Mouse (Mus musculus): ENCODE measurements around the gene Myo10.

Myo10 gene

DNA sequence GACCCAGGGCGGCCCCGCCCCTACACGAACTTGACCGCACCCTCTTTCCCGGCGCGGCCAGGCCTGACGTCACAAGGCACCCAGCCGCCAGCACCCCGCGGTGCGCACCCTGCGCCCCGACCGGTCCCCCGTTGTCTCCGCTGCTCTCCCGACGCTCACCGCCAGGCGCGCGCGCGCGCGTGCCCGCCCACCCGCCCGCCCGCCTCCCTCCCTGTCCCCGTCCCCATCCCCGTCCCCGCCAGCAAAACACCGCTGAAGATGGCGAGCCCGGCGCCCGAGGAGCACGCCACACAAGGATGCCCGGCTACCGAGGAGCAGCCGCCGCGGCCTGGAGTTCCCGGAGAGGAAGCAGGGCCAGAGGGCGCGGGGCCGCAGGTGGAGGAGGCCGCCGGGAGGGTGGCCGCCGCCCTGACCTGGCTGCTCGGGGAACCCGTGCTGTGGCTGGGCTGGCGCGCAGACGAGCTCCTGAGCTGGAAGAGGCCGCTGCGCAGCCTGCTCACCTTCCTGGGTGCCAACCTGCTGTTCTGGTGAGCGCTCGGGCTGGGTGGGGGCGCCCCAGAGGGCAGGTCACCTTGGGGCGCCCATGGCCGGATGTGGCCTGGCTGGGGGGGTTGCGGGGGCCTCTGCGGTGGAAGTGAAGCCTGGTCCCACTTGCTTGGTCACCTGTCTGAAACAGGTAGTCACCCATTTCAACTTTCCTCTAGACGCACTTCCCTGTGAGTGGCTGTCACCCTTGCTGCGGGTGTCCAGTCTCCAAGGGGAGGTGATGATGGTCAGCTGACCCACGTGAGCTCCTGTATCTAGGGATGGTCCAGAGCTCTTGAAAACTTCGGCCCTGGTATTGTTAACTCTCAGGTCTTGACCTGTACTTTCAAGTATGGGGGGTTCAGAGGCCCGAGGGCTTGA lies 221.0 kb downstream of the Myo10 start, which contains the start of gene Retreg1:
Retreg1 (plus strand) TSS at position 95 of the 906 bp plus-strand sequence.
- DNase-seq (ENCODE audit: low spot score in 2 of 2), result peak; percentile 81 to 89

DNA sequence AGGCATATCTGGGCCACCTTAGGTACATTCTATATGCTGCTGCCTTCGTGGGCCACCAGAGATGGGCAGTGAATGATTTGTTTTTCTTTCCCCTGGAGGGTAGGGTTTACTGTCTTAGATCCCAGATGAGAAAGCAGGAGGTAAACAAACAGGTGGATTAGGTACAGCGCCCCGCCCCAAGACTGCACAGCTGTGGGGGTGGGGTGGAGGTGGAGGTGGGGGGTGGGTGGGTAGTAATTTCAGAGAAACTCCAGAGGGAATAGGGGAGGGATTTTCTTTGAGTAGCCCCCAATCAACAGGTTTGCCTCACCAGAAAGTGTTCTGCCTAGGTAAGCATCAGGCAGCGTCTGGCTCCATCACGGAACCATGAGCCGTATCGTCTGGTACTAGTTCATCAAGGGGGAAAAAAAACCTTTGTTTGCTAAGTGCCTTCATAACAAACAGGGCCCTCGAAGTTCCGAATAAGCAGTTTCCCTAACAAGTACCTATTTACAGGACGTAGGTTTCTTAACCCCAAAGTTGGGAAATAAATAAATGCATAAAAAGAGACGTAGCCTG lies 221.8 kb downstream of the Myo10 start:
- no peak for DNase-seq (ENCODE audit: low spot score in 2 of 2)

DNA sequence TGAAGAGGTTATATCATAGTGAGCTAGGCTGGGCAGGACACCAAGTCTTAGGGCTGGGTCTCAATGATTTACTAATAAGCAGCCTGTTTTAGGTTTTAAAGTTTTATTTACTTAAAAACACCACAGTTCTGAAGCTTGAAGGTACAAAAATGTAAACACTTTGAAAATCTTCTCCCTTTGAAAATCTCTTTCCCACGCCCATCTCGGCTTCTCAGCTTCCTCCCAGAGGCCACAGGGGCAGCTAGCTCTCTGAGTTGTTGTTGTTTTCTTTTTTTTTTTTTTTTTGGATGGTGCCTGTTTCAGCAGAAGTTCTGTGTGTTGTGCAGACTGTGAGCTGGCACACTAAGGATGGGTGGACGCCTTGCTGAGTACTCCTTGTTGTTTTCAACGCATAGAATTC lies 222.4 kb downstream of the Myo10 start:
- DNase-seq (ENCODE audit: low spot score in 2 of 2), result no peak

DNA sequence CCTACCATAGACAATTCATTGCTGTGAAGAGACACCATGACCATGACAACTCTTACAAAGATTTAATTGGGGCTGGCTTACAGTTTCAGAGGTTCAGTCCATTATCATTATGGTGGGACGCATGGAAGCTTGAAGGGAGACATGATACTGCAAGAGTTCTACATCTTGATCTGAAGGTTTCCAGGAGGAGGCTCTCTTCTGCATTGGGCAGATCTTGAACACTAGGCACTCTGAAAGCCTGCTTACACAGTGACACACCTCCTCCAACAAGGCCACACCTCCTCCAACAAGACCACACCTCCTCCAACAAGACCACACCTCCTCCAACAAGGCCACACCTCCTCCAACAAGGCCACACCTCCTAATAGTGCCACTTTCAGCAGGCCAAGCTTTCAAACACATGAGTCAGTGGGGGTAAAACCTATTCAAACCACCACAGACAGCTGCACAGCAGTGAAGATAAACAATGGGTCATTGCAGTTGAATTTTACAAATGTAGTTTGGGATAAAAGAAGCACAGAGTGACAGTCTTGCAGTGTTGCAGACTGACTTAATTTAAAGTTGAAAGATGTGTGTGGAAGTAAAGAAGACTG lies 225.3 kb downstream of the Myo10 start:
- no peak for DNase-seq (ENCODE audit: low spot score in 2 of 2)

DNA sequence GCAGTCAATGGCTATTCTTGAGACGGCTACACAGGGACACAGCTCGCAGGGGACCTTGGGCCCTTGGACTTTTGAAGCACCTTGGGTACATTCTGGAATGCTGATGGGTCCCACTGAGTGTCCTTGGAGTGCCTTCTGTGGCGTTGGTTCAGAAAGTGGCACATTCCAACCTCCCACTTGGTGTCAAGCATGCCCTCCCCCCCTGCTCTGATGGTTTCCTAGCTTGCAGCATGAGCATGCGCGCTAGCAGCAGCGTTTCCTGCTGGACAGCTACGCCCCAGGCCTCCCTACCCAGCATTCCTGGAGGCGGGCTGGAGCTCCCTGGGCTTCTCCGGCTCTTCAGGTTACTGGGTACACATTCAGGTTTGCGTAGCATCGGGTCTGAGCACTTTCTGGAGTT lies 228.2 kb downstream of the Myo10 start:
- no peak for DNase-seq (ENCODE audit: low spot score in 2 of 2)

DNA sequence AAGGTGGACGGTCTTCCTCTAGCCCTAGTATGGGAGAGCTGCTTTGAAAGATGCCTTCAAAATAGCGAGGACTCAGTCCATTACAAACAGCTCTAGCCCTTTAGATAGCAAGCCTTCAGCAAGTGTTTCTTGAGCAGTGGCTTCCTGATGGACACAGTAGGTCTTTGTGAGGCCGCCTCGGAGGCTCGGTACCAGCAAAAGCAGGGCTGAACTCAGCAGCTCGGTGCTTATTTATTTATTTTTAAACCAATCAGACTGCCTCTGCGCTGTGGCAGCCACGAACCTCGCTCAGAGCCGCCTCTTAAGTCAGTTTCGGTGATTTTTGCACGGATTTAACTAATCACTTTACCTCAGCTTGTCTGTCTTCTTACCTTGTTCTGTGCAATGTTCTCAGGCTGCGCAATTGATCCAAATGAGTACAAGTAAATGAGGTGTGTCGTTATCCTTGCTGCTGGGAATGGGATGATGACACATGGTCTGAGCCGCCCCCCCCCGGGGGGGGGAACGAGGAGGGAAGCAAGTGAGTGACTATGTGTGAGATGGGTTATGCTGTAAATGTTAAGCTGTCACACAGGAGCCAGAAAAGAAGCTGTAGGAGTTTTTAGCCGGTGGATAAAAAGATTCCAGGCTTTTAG lies 232.1 kb downstream of the Myo10 start:
- no peak for DNase-seq (ENCODE audit: low spot score in 2 of 2)

DNA sequence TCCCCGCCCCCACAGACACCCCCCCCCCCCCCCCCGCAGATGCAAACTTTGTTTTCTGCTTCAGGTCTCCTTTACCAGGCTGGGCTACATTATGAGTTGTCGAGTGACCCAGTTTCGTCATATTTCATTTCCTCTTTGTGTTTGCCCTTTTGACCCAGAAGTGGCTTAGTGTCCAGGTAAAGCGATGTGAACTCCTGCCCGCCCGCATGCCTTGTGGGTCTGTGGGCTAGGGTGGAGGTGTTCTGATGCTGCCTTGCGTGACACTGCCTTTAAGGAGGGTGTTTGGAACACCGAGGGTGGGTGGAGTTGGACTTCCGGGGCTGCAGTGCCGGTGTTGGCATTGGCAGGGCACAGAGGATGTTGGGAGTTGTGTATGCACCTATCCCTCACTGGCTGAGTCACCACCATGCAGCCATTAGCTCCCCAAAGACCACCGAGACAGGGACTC lies 236.3 kb downstream of the Myo10 start:
- DNase-seq (ENCODE audit: low spot score in 2 of 2), result peak; percentile 25 to 72

DNA sequence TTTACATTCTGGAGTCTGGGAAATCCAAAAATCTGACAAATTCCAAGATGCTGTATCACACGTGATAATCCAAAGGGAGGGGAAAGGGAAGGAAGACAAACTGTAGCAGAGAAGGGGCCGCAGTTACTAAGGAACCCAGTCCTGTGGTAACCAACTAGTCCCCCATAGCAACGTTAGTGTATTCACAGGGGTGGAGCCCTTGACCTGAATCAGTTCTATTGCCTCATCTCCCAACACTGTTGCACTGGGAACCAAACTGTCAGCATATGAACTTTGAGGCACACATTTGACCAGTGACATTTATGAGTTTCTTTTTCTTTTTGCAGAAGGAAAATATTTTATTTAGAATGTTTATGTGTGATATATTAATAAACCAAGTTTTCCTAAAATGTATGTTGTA lies 237.1 kb downstream of the Myo10 start:
- DNase-seq (ENCODE audit: low spot score in 2 of 2), result no peak

DNA sequence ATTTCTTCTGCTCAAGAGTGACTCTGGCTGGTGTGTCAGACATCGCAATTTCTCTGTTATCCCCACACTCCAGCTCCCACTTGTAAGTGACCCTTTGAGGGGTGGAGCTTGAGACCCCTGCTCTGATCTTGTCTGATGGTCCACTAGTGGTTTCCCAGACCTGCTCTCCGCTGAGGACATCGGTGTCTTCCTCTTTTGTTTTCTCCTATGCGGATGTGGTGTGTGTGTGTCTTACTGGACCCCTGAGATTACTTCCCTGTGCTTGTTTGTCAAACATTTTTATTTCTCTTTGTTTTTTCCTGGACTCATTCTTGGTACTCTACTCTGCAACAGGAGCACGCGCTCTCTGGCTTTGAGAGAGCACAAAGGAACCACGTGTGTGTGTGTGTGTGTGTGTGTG lies 239.6 kb downstream of the Myo10 start:
- DNase-seq (ENCODE audit: low spot score in 2 of 2), result no peak

All from spleen, postnatal 4 days (tissue).